Mouse (Mus musculus) ES-E14 (cell line): ENCODE results near the gene Gm20662.

Experiments used
- HCFC1 ChIP-seq: IDR thresholded peaks from 2 replicates; pipeline ENCODE4 v1.6.1; 2012; ENCODE audit warnings: low read length, inconsistent platforms, borderline replicate concordance; ENCODE audit not compliant: insufficient read depth
- MAFK ChIP-seq: IDR thresholded peaks from 2 replicates; pipeline ENCODE4 v1.6.1; 2014; ENCODE audit warnings: mild to moderate bottlenecking, low read depth, low read length, inconsistent platforms; ENCODE audit not compliant: insufficient read depth

DNA sequence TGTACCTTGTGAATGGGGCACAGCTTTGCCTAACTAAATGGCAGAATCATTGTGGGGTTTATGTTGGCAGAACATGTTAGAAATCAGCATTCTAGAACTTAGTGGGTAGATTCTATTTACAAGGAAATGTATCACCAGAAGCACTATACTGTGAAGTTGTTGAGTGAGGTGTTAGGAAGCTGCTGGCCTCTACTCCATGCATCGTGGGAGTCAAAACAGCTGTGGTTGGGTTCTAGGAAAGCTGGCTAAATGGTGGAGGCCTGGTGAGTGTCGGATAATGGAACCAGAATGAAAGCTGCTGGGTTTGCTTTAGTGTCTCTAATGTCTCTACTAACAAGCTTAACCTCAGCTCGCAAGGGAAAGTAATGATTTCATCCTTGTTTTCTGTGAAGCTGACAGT is 21.0 kb downstream of the Gm20662 start:
- TF ChIP-seq HCFC1: no peak
- no peak for TF ChIP-seq MAFK
